Mouse (Mus musculus) 3134 (cell line): ENCODE data around the gene Aldoc.

ENCODE experiments used
- DNase-seq: peaks from one replicate; pipeline ENCODE4 v3.0.0-alpha.2; 2011; ENCODE audit warnings: low spot score; ENCODE audit not compliant: insufficient read length; ENCODE audit errors: extremely low read depth

The Aldoc gene

GRCm38 (mm10) chr11:78328512-78329056, 5.8 kb downstream of the Aldoc start:
- DNase-seq: no peak

GRCm38 (mm10) chr11:78332676-78333075, 9.9 kb downstream of the Aldoc start:
- no peak for DNase-seq

- no peak for DNase-seq
Observed at GRCm38 (mm10) chr11:78333992-78334391, 11.2 kb downstream of the Aldoc start.

- no peak for DNase-seq
Observed at GRCm38 (mm10) chr11:78337040-78337439, 14.3 kb downstream of the Aldoc start.

GRCm38 (mm10) chr11:78341702-78342101, 18.9 kb downstream of the Aldoc start:
- DNase-seq: no peak

GRCm38 (mm10) chr11:78343381-78344327, 20.9 kb downstream of the Aldoc start, which contains the start of gene Unc119:
Gene Unc119 (plus strand): TSS chr11:78343482.
- DNase-seq: peak; percentile 75

- no peak for DNase-seq
Observed at GRCm38 (mm10) chr11:78344328-78344889, 21.6 kb downstream of the Aldoc start.

GRCm38 (mm10) chr11:78344890-78345715, 22.3 kb downstream of the Aldoc start:
- peak; percentile 78 for DNase-seq

- DNase-seq: no peak
Observed at GRCm38 (mm10) chr11:78345801-78346200, 23.0 kb downstream of the Aldoc start.

GRCm38 (mm10) chr11:78346326-78347069, 23.7 kb downstream of the Aldoc start:
- DNase-seq: no peak

- no peak for DNase-seq
Observed at GRCm38 (mm10) chr11:78347070-78347754, 24.4 kb downstream of the Aldoc start.

GRCm38 (mm10) chr11:78347908-78348307, 25.1 kb downstream of the Aldoc start:
- DNase-seq: no peak

GRCm38 (mm10) chr11:78348474-78348873, 25.7 kb downstream of the Aldoc start:
- DNase-seq: no peak

GRCm38 (mm10) chr11:78349441-78350358, 26.9 kb downstream of the Aldoc start:
- DNase-seq: no peak

GRCm38 (mm10) chr11:78353081-78353480, 30.3 kb downstream of the Aldoc start:
- DNase-seq: no peak

GRCm38 (mm10) chr11:78354905-78355304, 32.1 kb downstream of the Aldoc start:
- DNase-seq: no peak

- no peak for DNase-seq
Observed at GRCm38 (mm10) chr11:78355471-78356238, 32.9 kb downstream of the Aldoc start.
